Mouse (Mus musculus) testis, postnatal 14 days (tissue): ENCODE measurements around the gene Ube4b.

Experiments used
- DNase-seq: peaks from one replicate; pipeline ENCODE4 v3.0.0; 2021; ENCODE audit warnings: low spot score

The Ube4b gene

DNA sequence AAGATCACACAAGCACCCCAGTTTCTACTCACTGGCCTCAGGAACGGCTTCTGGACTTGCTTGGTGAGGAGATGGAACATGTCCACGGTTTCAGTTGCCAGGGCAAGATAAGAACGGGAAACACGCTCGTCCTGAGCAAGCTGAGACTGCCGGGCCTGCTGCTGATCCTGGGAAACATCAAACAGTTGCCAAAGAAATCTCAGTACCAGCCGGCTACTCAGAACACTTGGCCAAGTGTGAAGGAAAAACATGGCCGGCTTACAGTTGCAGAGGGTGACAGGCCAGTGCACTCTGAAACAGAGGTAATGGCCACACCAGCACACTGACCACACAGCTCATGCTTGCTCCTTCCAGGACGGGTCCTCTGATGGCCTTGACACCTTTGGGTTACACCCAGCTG, 89.2 kb downstream of the Ube4b start:
- DNase-seq = peak; percentile 14

DNA sequence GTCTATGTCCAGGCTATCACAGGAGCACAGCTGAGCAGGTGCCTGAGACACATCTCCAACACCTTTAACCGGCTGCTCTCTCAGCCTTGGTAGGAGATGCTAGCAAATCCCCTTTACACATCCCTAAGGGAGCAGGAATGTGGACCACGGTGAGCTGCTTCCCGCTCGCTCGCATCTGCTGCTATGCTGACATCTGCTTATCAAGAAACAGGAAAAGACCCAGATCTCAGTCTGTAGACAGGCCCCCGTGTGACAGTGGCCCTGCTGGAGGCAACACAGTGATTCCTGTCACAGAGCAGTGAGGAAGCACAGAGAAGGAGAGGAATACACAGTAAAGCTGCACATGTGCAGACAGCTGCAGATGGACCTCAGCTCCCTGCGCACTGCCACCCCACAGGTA, 90.2 kb downstream of the Ube4b start:
- no peak for DNase-seq

DNA sequence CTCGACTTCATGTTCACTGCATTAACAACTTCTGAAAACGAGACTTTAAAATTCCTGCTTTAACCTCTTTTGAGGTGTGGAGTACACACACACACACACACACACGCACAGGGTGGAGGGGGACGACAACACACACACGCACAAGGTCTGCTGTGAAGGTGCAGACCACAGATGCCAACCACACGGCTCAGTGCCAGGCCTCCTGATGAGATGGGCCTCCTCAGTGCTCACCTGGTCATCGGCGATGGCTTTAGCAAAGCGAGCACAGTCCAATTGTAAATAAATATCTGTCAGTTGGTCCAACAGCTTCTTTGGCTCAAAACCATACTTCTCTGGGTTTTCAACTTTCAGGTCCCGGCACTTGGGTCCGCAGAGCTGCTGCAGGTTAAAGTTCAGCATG, 91.7 kb downstream of the Ube4b start:
- no peak for DNase-seq

DNA sequence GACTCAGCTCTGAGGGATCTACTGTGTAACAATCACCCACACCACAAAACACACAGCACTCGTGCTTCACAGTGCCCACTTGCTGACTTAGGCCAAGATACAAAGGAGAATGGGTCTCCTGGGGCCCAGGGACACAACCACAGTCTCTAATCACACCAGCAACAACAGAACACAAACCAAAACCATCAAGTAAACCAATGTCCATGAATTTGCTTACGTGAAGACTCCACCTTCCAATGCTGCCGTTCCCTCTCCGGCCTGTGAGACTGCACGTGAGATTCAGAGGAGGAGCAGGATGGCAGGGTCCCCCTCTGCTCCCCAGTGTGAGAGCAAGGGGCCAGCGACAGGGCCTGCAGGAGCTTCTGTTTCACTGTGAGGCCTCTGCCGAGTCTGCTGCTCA, 93.8 kb downstream of the Ube4b start:
- DNase-seq = no peak

DNA sequence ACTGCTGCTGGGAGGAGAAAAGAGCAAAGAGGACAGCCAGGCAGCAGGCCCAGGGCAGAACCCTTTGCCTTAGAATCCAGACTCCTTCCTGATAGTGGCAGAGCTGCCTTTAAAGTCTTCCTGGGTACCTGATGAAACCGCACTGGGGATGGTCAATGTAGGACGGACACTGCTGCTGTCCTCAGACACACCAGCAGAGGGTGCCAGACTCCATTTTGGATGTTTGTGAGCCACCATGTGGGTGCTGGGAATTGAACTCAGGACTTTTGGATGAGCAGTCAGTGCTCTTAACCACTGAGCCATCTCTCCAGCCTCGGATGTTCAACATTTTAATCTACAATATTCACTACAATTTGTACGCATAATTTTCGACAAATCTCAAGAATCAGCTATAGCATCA, 96.1 kb downstream of the Ube4b start:
- no peak for DNase-seq

DNA sequence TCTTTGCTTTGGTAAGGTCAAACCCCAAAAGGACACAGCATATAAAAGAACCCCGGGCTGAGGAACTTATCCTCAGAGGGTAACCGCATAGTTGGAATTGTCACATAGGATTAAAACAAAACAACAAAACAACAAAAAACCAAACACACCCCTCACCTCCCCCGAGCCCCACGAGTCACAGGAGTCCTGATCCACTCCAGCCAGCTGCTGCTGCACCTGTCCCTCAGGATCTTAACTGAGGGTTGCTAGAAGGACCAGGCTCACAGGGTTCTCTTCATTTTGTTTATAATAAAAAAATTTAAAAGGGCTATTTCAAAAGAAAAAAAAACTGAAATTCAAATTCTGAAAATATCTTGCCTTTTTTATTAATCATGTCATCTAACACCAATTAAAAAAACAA, 97.8 kb downstream of the Ube4b start:
- DNase-seq = no peak

DNA sequence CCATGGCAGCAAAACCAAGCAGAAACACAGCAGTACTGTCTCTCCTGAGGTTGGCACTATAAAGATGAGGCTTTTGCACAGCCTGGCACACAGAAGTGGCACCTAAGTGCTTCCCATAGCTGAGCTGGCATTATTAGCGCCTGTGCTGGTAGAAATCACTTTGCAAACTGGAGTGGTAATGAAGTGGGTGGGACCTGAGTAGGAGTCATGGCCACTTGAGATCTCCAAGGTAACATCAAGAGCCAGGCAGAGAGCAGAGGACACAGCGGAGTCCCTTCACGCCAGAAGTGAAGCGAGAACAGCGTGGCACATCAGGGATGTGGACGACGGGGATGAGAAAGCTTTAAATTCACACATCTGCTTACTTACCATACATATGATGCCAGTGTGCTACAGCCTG, 99.3 kb downstream of the Ube4b start:
- DNase-seq = no peak

DNA sequence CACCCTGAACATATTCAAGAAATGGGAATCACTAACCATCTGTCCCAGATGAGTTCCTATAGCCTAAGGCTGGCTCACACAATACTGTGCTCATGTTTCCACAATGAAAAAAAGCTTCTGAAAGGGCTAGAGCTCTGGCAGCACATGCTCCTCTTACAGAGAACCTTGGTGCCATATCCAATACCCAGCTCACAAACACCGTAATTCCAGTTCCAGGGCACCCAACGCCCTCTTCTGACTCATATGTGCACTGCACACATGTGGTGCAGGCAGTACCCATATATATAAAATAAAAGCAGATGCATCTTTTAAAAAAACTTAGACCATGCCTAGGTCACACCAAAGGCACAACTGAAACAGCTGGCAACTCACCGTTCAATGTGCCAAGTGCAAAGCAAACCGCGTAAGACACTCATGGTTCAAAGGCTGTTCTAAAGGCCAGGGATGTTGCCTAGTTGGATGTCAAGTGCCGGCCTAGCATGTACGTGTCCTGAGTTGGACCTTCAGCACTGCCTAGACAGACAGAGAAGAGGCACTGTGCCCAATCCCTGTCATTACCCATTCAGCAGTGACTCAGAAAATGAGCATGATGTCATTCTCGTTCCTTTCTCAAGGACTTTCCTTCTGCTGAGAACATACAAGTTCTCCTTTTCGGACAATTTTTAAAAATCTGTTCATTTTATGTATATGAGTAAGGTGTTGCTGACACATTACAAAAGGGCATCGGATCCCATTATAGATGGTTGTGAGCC, 101.0 kb downstream of the Ube4b start:
- no peak for DNase-seq

DNA sequence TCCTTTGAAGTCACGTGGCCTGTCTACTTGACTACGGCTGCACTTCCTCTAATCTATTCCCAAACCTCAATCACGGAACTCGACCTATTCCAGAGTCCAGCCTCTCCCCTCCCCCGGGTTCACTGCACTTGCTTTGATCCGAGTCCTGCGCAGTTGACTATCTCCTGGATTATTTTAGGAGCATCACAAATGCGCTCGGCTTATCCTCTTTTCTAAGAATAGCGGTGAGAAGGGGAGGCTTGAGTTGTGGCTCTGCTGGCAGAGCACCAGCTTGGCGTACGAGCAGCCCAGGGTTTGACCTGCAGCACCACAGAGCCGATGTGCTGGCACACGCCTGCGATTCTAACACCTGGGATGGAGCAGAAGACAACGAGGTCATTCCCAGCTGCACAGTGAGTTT, 102.8 kb downstream of the Ube4b start:
- no peak for DNase-seq

DNA sequence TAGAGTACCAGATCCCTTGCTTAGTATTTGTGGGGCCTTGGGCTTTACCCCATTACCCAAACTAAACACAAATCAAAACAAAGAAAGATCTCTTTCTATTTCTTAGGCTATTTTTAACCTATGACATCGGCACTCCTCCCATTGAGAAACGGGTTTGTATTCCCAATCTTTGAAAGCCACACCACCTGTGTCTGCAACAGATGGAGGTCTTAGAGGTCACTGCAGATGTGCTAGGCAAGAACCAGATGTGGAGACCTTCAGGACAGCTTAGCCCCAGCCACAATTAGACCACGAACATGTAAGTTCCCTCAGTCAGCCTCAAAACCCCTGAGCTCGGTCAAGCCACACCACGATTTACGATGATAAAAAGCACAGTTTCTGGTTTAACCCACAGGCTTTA, 103.8 kb downstream of the Ube4b start:
- no peak for DNase-seq

DNA sequence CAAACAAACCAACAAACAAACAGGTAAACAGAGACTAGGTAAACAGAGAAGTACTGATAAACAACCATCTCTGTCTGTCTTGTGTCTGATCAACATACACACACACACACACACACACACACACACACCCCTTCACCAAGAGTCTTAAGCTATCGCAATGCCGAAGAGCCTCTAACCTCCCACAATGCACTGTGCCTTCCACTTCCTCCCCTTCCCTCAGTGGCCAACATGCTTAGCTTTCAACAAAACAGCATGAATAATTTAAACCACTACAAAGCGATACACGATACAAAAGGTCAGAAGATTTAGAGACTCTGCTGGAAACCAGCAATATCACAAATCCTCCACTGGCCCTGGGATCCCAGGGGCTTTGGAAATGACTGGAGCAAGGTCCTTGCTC, 104.3 kb downstream of the Ube4b start:
- DNase-seq = no peak

DNA sequence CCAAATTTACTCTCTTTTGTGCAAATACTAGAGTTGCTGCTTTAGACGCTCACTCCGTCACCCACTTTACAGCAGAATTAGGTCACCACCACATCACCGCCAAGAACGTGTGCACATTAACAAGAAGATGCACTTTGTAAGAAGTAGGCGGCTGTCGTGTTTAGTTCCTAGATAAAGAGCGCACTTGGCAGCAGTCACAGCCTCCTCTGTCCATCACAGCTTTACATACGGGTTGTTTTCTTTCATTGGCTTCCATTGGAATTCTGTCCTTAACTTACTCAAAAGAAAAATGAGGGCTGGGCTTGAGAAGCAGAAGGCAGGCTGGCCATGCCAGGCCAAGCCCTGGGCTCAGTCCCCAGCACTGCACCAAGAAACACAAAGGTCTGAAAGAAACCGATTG, 107.5 kb downstream of the Ube4b start:
- DNase-seq = no peak

DNA sequence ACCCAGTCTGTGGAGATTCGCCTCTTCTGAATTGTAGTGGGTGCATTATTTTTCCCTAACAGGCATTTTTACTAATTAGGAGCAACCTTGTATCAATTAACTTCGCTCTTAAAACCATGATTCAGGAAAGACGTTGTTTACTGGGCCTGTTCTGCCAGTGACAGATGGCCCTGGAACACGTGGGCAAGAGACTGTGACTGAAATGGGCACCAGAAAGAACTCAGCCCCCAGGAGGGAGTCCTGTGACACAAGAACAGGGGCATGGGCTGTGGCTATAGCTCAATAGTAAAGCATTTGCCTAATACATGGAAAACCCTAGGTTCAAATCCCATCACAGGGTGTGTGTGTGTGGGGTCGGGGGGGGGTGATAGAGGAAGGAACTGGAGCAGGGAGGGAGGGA, 109.2 kb downstream of the Ube4b start:
- no peak for DNase-seq

DNA sequence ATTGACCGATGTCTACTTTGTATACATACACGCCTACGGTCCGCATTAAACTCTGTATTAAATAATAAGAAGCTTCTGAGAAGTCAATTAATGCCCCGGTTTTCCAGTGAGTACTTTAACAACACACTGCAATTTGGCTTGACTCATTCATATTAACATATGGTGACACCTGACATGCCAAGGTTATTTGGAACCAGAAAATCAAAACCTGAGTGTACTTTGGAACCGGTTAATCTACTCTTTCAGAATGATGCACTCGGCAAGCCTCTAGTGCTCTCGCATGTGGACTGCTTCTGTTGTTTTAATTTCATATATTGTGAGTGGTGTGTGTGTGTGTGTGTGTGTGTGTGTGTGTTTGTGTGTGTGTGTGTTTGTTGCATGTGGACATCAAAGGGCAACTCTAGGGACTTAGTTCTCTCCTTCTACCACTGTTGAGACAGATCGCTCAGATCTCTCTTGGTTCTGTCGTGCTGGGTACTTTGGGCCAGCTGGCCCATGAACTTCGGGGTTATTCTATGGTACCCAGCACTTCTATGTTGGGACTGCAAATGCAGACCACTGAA, 112.2 kb downstream of the Ube4b start:
- DNase-seq = no peak

DNA sequence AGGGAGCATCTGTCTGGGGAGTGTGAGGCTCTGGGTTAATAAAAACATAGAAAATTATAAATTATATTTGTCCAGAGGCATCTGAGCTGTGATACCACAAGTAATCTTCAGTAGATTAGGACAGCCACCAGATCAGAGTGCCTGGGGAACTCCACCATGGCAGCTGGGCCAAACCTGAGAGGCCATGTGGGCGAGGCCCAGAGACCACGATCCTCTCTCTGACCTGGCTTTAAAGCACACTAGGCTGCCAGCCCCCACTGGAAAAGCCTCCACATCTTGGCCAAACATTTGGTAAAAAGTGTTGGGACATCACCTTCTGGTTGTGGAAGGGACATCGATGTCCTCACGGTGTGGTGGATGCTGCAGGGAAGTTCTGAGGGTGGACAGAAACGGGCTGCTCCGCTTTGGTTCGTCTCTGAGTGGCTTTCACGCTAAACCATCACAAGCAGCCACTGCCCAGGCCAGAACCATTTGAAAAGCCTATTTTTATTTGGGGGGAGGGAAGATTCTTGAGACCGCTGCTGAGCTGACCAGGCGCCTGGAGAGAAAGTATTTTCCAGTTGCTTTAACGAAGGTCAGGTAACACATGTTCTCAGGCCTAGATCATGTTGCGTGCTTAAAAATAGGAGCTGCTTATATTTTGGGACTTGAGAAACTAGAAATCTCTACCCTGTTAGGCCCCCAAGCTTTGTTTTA, 112.8 kb downstream of the Ube4b start:
- DNase-seq = no peak

DNA sequence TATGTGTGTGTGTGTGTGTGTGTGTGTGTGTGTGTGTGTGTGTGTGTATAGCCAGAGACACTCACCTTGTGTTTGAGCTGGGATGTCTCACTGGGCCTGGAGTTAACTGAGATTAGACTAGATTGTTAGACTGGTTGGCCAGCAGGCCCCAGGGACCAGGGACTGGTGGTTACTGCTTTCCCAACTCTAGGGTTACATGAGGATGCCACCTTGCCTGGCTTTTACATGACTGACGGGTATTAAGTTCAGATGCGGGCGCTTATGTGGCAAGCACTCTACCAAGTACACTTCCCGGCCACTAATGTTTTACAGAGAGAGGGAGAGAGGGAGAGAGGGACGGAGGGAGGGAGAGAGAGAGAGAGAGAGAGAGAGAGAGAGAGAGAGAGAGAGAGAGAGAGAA, 114.6 kb downstream of the Ube4b start:
- DNase-seq = no peak

DNA sequence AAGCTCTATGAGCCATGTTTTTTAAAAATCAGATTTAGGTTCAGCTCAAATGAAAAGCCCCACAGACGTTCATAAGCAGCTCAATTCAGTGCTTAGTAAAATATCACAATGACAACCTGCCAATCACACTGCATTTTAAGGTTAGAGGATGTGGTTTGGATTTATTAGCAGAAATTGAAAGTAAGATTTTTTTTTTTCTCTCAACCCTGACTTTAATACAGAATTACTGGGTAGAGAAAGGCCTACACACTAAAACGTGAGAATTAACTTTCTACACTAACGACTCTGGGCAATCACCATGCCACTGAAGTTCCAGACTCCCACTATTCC, 118.1 kb downstream of the Ube4b start:
- DNase-seq = no peak

DNA sequence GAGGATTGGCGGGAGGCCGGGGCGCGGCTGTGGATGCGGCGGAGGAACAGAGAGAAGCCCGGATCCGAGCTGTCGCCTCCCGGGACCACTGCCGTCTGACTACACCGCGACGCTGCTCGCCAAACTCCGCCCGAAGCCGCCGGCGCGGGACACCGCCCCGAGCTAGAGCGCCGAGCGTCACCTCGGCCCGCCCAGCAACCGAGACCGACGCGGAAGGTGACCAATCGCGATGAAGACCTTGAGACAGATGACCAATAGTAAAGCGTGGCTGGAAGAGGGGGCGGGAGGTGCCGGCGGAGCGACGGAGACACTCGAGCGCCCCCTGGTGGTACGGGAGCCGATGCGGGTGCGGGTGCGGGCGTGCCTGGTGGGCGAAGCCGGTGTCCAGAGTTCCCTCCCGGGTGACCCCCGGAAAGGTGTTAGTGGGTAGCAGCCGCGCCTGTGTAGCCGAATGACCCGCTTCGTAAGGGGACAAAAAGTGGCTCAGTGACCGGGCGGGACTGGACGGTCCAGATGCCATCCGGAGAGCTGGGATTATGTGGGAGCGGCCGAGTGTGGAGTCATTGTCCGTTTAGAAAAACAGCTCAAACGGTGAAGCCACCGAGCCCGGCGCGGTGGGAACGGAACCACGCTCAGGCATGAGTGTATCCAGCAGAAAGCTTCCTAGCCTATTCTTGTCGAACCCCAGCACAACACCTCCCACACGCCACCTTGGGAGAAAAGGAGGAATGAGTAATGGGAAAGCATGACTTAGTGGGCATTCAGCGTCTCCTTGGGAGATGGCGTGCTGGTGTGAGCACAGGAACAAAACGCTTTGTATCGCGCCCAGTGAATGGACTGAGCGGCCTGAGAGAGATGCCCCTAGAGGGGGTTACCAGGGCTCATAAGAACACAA, 118.7 kb downstream of the Ube4b start, which contains the start of gene Kif1b:
TSS of gene Kif1b (minus strand) at position 98 of the 895 bp plus-strand sequence.
- peak; percentile 96 for DNase-seq

DNA sequence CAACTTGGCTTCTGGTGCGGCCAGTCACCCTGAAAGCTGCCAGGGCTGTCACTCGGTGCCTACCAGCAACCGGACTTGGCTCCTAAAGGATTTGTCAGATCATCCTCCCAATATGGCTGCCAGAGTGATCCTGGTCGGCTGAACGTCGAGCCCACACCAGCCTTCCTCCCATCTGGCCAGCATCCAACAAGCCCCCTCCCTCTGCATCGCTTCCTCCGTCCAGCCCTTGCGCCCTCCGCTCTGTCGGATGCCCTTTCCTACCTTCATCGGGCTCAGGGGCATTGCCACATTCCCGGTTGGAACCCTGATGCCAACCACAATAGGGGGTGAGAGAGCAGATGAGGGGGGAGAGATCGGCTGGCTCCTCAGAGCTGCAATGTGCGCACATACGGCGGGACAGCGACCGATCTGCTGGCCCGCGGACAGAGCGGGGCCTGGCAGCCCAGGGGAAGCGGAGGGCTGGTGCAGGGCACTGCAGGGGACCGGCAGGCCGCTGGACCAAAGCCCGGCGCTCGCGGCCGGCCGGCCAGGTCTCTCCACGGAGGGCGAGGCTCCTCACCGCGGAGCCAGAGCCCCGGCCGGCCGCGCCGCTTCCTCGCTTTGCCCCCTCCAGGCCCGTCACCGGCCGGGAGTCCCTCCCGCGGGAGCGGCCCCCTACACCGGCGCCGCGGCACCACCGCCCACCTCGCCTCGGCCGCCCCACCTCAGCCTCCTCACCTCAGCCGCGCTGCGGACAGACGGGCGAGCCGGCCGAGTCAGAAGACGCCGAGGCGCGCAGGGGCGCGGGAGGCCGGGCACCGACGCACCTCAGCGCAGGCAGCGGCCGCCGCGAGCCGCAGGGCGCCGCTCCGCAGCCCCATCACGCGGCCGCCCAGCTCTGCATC, 119.6 kb downstream of the Ube4b start:
- DNase-seq = peak; percentile 53

DNA sequence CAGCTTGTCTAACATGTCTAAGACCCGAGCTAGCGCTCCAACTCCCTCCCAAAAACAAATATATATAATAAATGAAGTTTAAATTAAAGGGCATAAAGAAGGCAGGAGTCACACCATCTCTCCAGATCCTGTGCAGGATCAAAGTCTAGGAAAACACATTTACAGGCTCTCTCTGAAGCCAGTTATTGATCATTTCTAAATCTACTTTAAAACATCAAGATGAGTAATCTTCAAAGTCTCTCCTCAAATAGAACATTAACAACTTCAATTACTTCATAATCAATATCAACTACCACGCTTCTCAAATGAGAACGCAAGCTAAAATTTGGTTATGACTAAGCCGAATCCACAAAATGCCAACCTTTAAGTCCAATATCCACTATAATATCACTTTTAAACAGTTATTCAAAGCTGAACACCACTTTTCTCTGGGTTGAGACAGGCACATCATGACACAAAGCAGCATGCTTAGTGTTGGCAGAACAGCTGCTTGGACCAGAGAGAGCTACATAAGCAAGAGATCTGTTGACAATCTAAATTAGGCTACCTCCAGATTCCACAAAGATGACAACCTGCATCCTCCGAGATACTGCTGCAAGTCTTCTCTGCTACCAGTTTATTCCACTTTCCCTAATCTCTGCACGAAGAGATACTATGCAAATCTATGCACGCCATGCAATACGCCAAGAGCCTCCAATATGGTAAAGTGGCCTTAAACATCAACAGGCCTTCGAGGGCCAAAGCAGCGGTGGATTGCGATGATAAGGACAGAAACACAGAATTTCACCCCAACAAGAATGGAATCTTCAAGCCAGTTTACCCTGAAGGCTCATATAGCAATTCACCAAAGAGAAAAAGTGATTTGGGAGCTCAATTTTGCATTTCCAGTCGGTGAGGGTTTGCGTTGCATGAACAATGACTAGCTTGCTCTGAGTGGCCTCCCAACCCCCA, 120.5 kb downstream of the Ube4b start:
- no peak for DNase-seq
